Mouse (Mus musculus) liver, embryonic 16.5 days (tissue): ENCODE data around the gene Cdc42bpg. TPM values are rescaled to one million over a fixed set of nuclear protein-coding genes. Genes with fewer than 3 reads are reported as not detected.

Source experiments
- ATAC-seq: fragments of 200-750 bp; cut with Nextera tagmentation; 2 replicates; pipeline ENCODE4 v1.8.0; 2017; ENCODE audit warnings: low read depth, mild to moderate bottlenecking, moderate number of reproducible peaks, moderate library complexity
- H3K27ac ChIP-seq: fragments of 300-500 bp; sonication (generic); 2 replicates; pipeline ENCODE4 v1.5.1; 2014; ENCODE audit warnings: mild to moderate bottlenecking, low read length
- H3K27me3 ChIP-seq: fragments of 300-500 bp; sonication (generic); 2 replicates; pipeline ENCODE4 v1.6.1; 2014; ENCODE audit warnings: low read depth, low read length, mixed read lengths; ENCODE audit not compliant: control insufficient read depth, insufficient read depth
- H3K36me3 ChIP-seq: fragments of 300-500 bp; sonication (generic); 2 replicates; pipeline ENCODE4 v1.6.1; 2014; ENCODE audit warnings: mild to moderate bottlenecking; ENCODE audit not compliant: control insufficient read depth, insufficient read depth
- H3K4me1 ChIP-seq: fragments of 300-500 bp; sonication (generic); 2 replicates; pipeline ENCODE4 v1.6.1; 2014; ENCODE audit warnings: low read depth, low read length, mixed read lengths; ENCODE audit not compliant: control insufficient read depth
- H3K4me2 ChIP-seq: fragments of 300-500 bp; sonication (generic); 2 replicates; pipeline ENCODE4 v1.6.1; 2014; ENCODE audit warnings: low read depth, low read length, mixed read lengths
- H3K4me3 ChIP-seq: fragments of 300-500 bp; sonication (generic); 2 replicates; pipeline ENCODE4 v1.5.1; 2014; ENCODE audit warnings: low read depth, mild to moderate bottlenecking, low read length
- H3K9ac ChIP-seq: fragments of 300-500 bp; sonication (generic); 2 replicates; pipeline ENCODE4 v1.6.1; 2014; ENCODE audit warnings: low read depth, low read length
- H3K9me3 ChIP-seq: fragments of 300-500 bp; sonication (generic); replicated peaks from 2 replicates; pipeline ENCODE4 v1.6.1; 2016; ENCODE audit warnings: low read length; ENCODE audit not compliant: control insufficient read depth
- WGBS: fragments of 180-500 bp; shearing (Covaris S2); extraction: QIAGEN DNeasy Blood & Tissue Kit; methylation state at CpG from one replicate; pipeline ENCODE4 v1.1.7; 2014; ENCODE audit not compliant: insufficient replicate concordance; 5-methylcytosine and 5-hydroxymethylcytosine counted together
- polyA plus RNA-seq: library from polyadenylated mRNA; unstranded; fragments of >200 nt; fragmentation: Nextera tagmentation; extraction: Ambion mirVana; gene quantifications from 2 replicates; pipeline ENCODE4 v1.2.1, GENCODE M21; 2015

Cdc42bpg gene
- polyA plus RNA-seq = 0.34 and 0.40 TPM in 2 replicates

DNA sequence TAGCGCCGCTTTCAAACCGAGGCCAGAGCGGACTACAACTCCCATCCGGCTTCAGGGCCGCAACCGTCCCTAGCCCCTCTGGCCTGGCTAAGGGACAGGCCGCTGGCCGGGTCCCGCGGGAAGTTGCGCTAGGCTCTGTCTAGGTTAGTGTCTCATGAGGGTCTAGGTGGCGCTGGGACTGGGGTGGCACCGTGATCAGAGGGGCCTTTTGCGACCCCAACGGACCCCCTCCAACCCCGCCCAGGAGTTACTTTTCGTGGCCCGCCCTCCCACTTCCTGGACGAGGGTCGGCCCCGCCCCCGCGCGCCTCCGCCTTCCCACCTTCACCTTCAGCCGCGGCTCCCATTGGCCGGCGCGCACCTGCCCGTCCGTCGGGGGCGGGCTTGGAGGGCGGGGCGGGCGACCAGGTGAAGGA is at the start of gene Cdc42bpg:
Cdc42bpg (plus strand) TSS at position 320 of the 415 bp plus-strand sequence.
- no peaks in the 10 kb centered on the region for H3K27me3 ChIP-seq
- peak; percentile 87 for ATAC-seq
- H3K4me3 ChIP-seq = peak within 1 kb of the TSS; percentile 72
- peaks cover 49% of the 10 kb centered on the region for H3K4me1 ChIP-seq
- no peaks in the 10 kb centered on the region for H3K9me3 ChIP-seq
- WGBS = under 1% methylated on average over 34 of the region's 38 CpGs
- no peaks in the 10 kb centered on the region for H3K36me3 ChIP-seq
- H3K9ac ChIP-seq = peak within 1 kb of the TSS; percentile 80
- peak within 1 kb of the TSS; percentile 80 for H3K27ac ChIP-seq
- peak within 1 kb of the TSS; percentile 96 for H3K4me2 ChIP-seq

DNA sequence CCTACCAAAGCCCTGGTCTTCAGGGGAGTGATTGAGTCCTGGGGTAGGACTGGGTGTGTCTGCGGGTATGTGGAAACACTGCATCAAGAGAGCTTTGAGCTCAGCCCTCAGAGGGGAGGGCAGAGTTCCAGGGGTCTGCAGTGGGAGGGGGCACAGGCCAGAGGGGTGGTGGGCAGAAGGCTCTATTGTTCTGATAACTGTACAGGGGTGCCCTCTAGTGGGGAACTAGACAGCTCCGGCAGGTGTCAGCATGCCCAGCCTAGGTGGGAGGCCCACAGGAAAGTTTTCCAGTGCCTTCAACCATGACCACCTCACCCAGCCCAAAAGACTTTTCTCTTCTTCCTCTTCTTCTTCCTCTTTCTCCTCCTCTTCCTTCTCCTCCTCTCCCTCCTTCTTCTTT is 45.8 kb upstream of the Cdc42bpg start:
- no peak overlapping the region for H3K4me2 ChIP-seq
- H3K27ac ChIP-seq = no peak overlapping the region
- no peaks in the 10 kb centered on the region for H3K9me3 ChIP-seq
- 60% methylated on average over 2 of the region's 2 CpGs for WGBS
- no peaks in the 10 kb centered on the region for H3K27me3 ChIP-seq
- H3K36me3 ChIP-seq = peaks cover 11% of the 10 kb centered on the region
- peaks cover 11% of the 10 kb centered on the region for H3K4me1 ChIP-seq
- ATAC-seq = no peak
- no peak overlapping the region for H3K4me3 ChIP-seq
- H3K9ac ChIP-seq = no peak overlapping the region

DNA sequence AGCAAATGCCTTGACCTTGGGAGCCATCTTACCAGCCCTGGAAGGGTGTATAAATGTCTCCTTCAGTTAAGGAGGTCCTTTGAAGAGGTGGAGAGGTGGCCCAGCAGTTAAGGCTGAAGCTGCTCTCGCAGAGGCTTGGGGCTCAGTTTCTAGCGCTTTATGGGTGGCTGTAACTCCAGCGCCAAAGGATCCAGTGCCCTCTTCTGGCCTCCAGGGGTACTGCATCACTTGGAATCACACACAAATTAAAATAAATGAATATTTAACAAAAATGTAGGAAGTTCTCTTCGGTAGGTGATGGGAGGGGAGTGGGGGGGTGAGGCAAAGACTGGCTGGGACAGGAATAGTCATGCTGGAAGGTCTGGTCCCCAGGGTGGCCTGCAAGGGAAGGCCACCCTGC is 45.3 kb upstream of the Cdc42bpg start:
- no peak overlapping the region for H3K4me2 ChIP-seq
- 80% methylated on average over 4 of the region's 4 CpGs for WGBS
- no peak overlapping the region for H3K9ac ChIP-seq
- H3K36me3 ChIP-seq = peaks cover 11% of the 10 kb centered on the region
- H3K27ac ChIP-seq = no peak overlapping the region
- no peak for ATAC-seq
- H3K4me3 ChIP-seq = no peak overlapping the region
- peaks cover 11% of the 10 kb centered on the region for H3K4me1 ChIP-seq
- no peaks in the 10 kb centered on the region for H3K9me3 ChIP-seq
- no peaks in the 10 kb centered on the region for H3K27me3 ChIP-seq

- Histone ChIP-seq H3K9me3 (no peaks in the 10 kb centered on the region), H3K4me1 (peaks cover 11% of the 10 kb centered on the region), H3K4me2 (no peak overlapping the region), H3K27me3 (no peaks in the 10 kb centered on the region), H3K4me3 (no peak overlapping the region), H3K36me3 (peaks cover 11% of the 10 kb centered on the region), H3K9ac (no peak overlapping the region), H3K27ac (no peak overlapping the region)
- 84% methylated on average over 14 of the region's 14 CpGs for WGBS
- no peak for ATAC-seq
Observed at GRCm38 (mm10) chr19:6261379-6261778, 44.9 kb upstream of the Cdc42bpg start.

DNA sequence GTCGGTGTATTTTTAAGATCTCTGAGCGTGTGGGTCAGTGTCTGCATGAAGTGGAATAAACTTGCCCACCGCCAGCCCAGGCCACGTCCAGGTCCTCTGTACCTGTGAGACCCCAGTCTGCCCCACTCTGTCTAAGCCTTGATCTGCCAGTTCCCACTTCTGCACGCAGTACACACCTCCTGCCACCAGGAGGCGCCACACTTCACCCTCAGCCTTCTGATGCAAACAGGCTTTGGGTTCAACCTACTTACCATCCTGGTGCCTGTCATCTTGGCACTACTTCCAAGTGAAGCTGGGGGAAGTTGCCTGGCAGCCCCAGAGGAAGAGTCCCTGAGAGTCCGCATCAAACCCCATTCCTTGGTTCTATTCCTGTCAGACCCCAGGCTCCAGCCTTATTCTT is 44.0 kb upstream of the Cdc42bpg start:
- Histone ChIP-seq H3K27me3 (no peaks in the 10 kb centered on the region), H3K4me1 (peaks cover 14% of the 10 kb centered on the region), H3K4me2 (no peak overlapping the region), H3K9ac (no peak overlapping the region), H3K9me3 (no peaks in the 10 kb centered on the region), H3K4me3 (no peak overlapping the region), H3K27ac (no peak overlapping the region), H3K36me3 (peaks cover 11% of the 10 kb centered on the region)
- WGBS = 39% methylated on average over 7 of the region's 7 CpGs
- ATAC-seq = no peak

DNA sequence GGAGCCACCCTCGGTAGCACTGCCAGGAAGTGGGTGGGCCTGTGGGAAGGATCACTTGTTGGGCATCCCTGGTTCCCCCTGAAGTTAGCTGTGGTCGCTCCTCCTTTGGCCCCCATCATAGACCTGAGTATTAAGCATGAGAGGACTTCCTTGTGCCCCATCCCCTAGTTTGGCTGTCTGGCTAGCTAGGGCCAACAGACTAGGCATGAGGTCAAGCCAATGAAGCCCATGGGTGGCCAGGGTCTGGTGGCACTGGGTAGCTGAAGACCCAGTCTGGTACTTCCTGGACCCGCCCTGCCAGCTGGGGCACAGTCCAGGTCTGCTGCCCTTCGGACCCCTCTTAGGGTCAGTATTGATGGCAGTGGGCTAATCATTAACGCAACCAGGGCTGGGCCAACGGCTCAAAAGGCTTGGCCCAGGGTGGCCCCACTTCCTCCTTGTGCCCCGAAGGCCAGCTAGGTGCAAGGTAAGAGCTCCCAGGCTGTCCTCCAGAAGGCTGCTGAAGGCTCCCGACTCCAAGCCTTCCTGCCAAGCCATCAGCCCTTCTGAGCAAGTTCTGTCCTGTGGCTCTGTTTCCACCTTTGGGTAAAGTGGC is 43.3 kb upstream of the Cdc42bpg start:
- peaks cover 11% of the 10 kb centered on the region for H3K36me3 ChIP-seq
- peak overlapping the region; percentile 28 for H3K9ac ChIP-seq
- H3K27ac ChIP-seq = peak overlapping the region; percentile 43
- peak; percentile 88 for ATAC-seq
- peak overlapping the region; percentile 44 for H3K4me3 ChIP-seq
- no peaks in the 10 kb centered on the region for H3K27me3 ChIP-seq
- no peaks in the 10 kb centered on the region for H3K9me3 ChIP-seq
- peak overlapping the region; percentile 12; the same call in 1 of the 2 replicates for H3K4me2 ChIP-seq
- H3K4me1 ChIP-seq = peaks cover 14% of the 10 kb centered on the region
- 63% methylated on average over 8 of the region's 8 CpGs for WGBS

DNA sequence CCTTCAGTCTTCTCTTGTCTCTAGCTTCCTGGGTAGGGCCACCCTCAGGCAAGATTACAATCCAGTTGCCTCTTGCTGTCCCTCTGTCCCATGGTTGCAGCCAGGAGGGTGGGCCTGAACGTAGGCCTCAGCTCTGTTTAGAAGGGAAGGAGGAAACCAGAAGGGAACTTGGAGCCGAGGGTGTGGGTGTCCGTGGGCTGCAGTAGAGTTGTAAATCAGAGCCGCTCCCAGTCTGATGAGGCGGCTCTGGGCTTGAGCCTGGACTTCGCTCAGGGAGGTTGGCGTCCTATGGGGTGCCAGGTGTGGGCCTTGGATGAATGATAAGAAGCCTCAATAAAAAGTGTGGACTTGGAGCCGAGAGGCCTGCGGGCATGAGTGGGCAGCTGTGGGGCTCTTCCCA is 42.1 kb upstream of the Cdc42bpg start:
- no peak for ATAC-seq
- Histone ChIP-seq H3K9ac (peak overlapping the region; percentile 0; the same call in 1 of the 2 replicates), H3K9me3 (no peaks in the 10 kb centered on the region), H3K36me3 (peaks cover 11% of the 10 kb centered on the region), H3K4me1 (peaks cover 23% of the 10 kb centered on the region), H3K4me2 (peak overlapping the region; percentile 55), H3K27ac (peak overlapping the region; percentile 32; the same call in 1 of the 2 replicates), H3K27me3 (no peaks in the 10 kb centered on the region), H3K4me3 (peak overlapping the region; percentile 44)
- WGBS = 42% methylated on average over 9 of the region's 9 CpGs

DNA sequence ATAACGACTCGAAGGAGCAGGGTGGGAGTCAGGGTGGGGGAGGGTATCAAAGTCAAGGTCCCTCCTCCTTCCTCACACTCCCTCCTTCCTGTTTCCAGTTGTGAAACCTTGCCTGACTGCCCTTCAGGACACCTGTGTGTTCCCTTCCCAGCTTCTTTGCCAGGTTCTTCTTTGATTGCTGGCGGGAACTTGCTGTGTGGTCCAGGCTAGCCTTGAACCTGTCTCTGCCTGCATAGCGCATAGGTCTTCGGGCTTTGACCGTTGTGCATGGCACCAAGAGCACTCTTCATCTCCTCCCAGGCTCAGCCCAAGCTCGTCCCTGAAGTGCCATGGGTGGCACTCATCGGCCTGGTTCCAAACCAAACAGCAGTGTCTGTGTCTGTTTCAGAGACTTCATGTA is 41.3 kb upstream of the Cdc42bpg start:
- no peak for ATAC-seq
- H3K4me2 ChIP-seq = peak overlapping the region; percentile 55
- H3K27ac ChIP-seq = no peak overlapping the region
- no peaks in the 10 kb centered on the region for H3K9me3 ChIP-seq
- no peaks in the 10 kb centered on the region for H3K27me3 ChIP-seq
- H3K4me3 ChIP-seq = peak overlapping the region; percentile 44
- peaks cover 27% of the 10 kb centered on the region for H3K4me1 ChIP-seq
- H3K36me3 ChIP-seq = peaks cover 11% of the 10 kb centered on the region
- no peak overlapping the region for H3K9ac ChIP-seq
- 75% methylated on average over 8 of the region's 8 CpGs for WGBS

- H3K9me3 ChIP-seq = no peaks in the 10 kb centered on the region
- WGBS = 53% methylated on average over 6 of the region's 6 CpGs
- no peak for ATAC-seq
- H3K4me3 ChIP-seq = no peak overlapping the region
- no peak overlapping the region; the same call in 1 of the 2 replicates for H3K4me2 ChIP-seq
- peaks cover 33% of the 10 kb centered on the region for H3K4me1 ChIP-seq
- no peak overlapping the region for H3K27ac ChIP-seq
- no peak overlapping the region for H3K9ac ChIP-seq
- no peaks in the 10 kb centered on the region for H3K27me3 ChIP-seq
- H3K36me3 ChIP-seq = peaks cover 10% of the 10 kb centered on the region
Observed at GRCm38 (mm10) chr19:6265727-6266182, 40.5 kb upstream of the Cdc42bpg start.
